Mouse (Mus musculus) lung, embryonic 14.5 days (tissue): Measurements from ENCODE around the gene Gadd45g. TPM values are rescaled to one million over a fixed set of nuclear protein-coding genes. Genes with fewer than 3 reads are reported as not detected.

ENCODE experiments used
- ATAC-seq: fragments of 200-750 bp; cut with Nextera tagmentation; 2 replicates; pipeline ENCODE4 v1.8.0; 2017; ENCODE audit warnings: mild to moderate bottlenecking, moderate TSS enrichment, moderate library complexity; ENCODE audit not compliant: insufficient read depth
- DNase-seq: peaks from one replicate; pipeline ENCODE4 v3.0.0-alpha.2; 2015
- H3K27ac ChIP-seq: fragments of 300-500 bp; sonication (generic); 2 replicates; pipeline ENCODE4 v1.5.1; 2014; ENCODE audit warnings: low read depth, mild to moderate bottlenecking, moderate library complexity
- H3K27me3 ChIP-seq: fragments of 300-500 bp; sonication (generic); 2 replicates; pipeline ENCODE4 v1.6.1; 2014; ENCODE audit warnings: low read length, control low read depth; ENCODE audit not compliant: insufficient read depth
- H3K36me3 ChIP-seq: fragments of 300-500 bp; sonication (generic); 2 replicates; pipeline ENCODE4 v1.6.1; 2014; ENCODE audit warnings: control low read depth; ENCODE audit not compliant: insufficient read depth
- H3K4me1 ChIP-seq: fragments of 300-500 bp; sonication (generic); 2 replicates; pipeline ENCODE4 v1.6.1; 2014; ENCODE audit warnings: antibody characterized with exemption, control low read depth; ENCODE audit not compliant: insufficient read depth
- H3K4me2 ChIP-seq: fragments of 300-500 bp; sonication (generic); 2 replicates; pipeline ENCODE4 v1.6.1; 2014; ENCODE audit warnings: mild to moderate bottlenecking
- H3K4me3 ChIP-seq: fragments of 300-500 bp; sonication (generic); 2 replicates; pipeline ENCODE4 v1.5.1; 2014; ENCODE audit warnings: low read depth, low read length
- H3K9ac ChIP-seq: fragments of 300-500 bp; sonication (generic); 2 replicates; pipeline ENCODE4 v1.6.1; 2014
- H3K9me3 ChIP-seq: fragments of 300-500 bp; sonication (generic); 2 replicates; pipeline ENCODE4 v1.6.1; 2016; ENCODE audit warnings: low read depth, low read length, control low read depth
- CTCF ChIP-seq: IDR thresholded peaks from 2 replicates; pipeline ENCODE4 v1.5.1; 2016; ENCODE audit warnings: antibody characterized with exemption, low read depth
- WGBS: fragments of 180-500 bp; shearing (Covaris S2); extraction: QIAGEN DNeasy Blood & Tissue Kit; methylation state at CpG from one replicate; pipeline ENCODE4 v1.1.7; 2014; 5-methylcytosine and 5-hydroxymethylcytosine counted together
- polyA plus RNA-seq: library from polyadenylated mRNA; unstranded; fragments of >200 nt; fragmentation: Nextera tagmentation; extraction: Ambion mirVana; gene quantifications from 2 replicates; pipeline ENCODE4 v1.2.1, GENCODE M21; 2014

Gene Gadd45g
- polyA plus RNA-seq, 1 experiment from 2014 or later: 26.1 TPM

- Histone ChIP-seq H3K4me2 (no peak overlapping the region), H3K27ac (no peak overlapping the region), H3K9ac (no peak overlapping the region), H3K36me3 (no peaks in the 10 kb centered on the region), H3K9me3 (no peaks in the 10 kb centered on the region), H3K4me1 (0 out of 2 replicates have a peak, but pooled peaks cover 8% of the 10 kb centered on the region), H3K4me3 (no peak overlapping the region), H3K27me3 (no peaks in the 10 kb centered on the region)
- DNase-seq (no peak), ATAC-seq (no peak)
- no peak for TF ChIP-seq CTCF
- WGBS: 48% methylated on average over 3 of the region's 3 CpGs
These were observed 27.5 kb upstream of the Gadd45g start for GRCm38 (mm10) chr13:51818944-51819326.

- no peak for DNase-seq
- Histone ChIP-seq H3K36me3 (no peaks in the 10 kb centered on the region), H3K9me3 (no peaks in the 10 kb centered on the region), H3K27ac (no peak overlapping the region), H3K4me2 (no peak overlapping the region), H3K9ac (no peak overlapping the region), H3K27me3 (no peaks in the 10 kb centered on the region), H3K4me3 (no peak overlapping the region), H3K4me1 (0 out of 2 replicates have a peak, but pooled peaks cover 12% of the 10 kb centered on the region)
- WGBS: 61% methylated on average over 6 of the region's 6 CpGs
- ATAC-seq: no peak
- TF ChIP-seq CTCF: no peak
These were observed 27.1 kb upstream of the Gadd45g start for GRCm38 (mm10) chr13:51819351-51819750.

GRCm38 (mm10) chr13:51821988-51822387, 24.5 kb upstream of the Gadd45g start:
- Histone ChIP-seq H3K9me3 (no peaks in the 10 kb centered on the region), H3K27ac (no peak overlapping the region), H3K9ac (no peak overlapping the region), H3K4me2 (no peak overlapping the region), H3K27me3 (no peaks in the 10 kb centered on the region), H3K36me3 (no peaks in the 10 kb centered on the region), H3K4me1 (0 out of 2 replicates have a peak, but pooled peaks cover 6% of the 10 kb centered on the region), H3K4me3 (no peak overlapping the region)
- DNase-seq: no peak
- no peak for ATAC-seq
- TF ChIP-seq CTCF: no peak
- 48% methylated on average over 3 of the region's 3 CpGs for WGBS

- Histone ChIP-seq H3K4me1 (0 out of 2 replicates have a peak, but pooled peaks cover 6% of the 10 kb centered on the region), H3K9me3 (no peaks in the 10 kb centered on the region), H3K4me3 (no peak overlapping the region), H3K9ac (no peak overlapping the region), H3K36me3 (no peaks in the 10 kb centered on the region), H3K27ac (no peak overlapping the region), H3K27me3 (no peaks in the 10 kb centered on the region), H3K4me2 (no peak overlapping the region)
- DNase-seq (peak; percentile 12), ATAC-seq (no peak)
- WGBS: 41% methylated on average over 8 of the region's 8 CpGs
- no peak for TF ChIP-seq CTCF
These were observed 22.5 kb upstream of the Gadd45g start for GRCm38 (mm10) chr13:51823822-51824495.

GRCm38 (mm10) chr13:51830744-51831450, 15.6 kb upstream of the Gadd45g start:
- ATAC-seq: no peak
- H3K4me3 ChIP-seq: no peak overlapping the region
- DNase-seq: peak; percentile 82

GRCm38 (mm10) chr13:51832491-51832890, 14.0 kb upstream of the Gadd45g start:
- Histone ChIP-seq H3K4me1 (no peaks in the 10 kb centered on the region), H3K4me2 (no peak overlapping the region), H3K27ac (no peak overlapping the region), H3K9ac (no peak overlapping the region), H3K36me3 (no peaks in the 10 kb centered on the region), H3K9me3 (no peaks in the 10 kb centered on the region), H3K4me3 (no peak overlapping the region), H3K27me3 (no peaks in the 10 kb centered on the region)
- TF ChIP-seq CTCF: no peak
- 85% methylated on average over 6 of the region's 6 CpGs for whole genome bisulfite sequencing
- DNase-seq (peak; percentile 22), ATAC-seq (no peak)

More at GRCm38 (mm10) chr13:51830744-51831450, 15.6 kb upstream of the Gadd45g start:
- 34% methylated on average over 10 of the region's 10 CpGs for WGBS
- Histone ChIP-seq H3K4me2 (no peak overlapping the region), H3K4me1 (no peaks in the 10 kb centered on the region), H3K9ac (no peak overlapping the region), H3K27ac (no peak overlapping the region), H3K36me3 (no peaks in the 10 kb centered on the region), H3K9me3 (no peaks in the 10 kb centered on the region), H3K27me3 (no peaks in the 10 kb centered on the region)
- TF ChIP-seq CTCF: peak; percentile 83

- Histone ChIP-seq H3K9ac (no peak overlapping the region), H3K9me3 (no peaks in the 10 kb centered on the region), H3K4me2 (no peak overlapping the region), H3K4me1 (no peaks in the 10 kb centered on the region), H3K36me3 (no peaks in the 10 kb centered on the region), H3K27me3 (no peaks in the 10 kb centered on the region), H3K4me3 (no peak overlapping the region), H3K27ac (no peak overlapping the region)
- 56% methylated on average over 2 of the region's 2 CpGs for WGBS
- DNase-seq (no peak), ATAC-seq (0 out of 2 replicates have a peak, but pooled peaks have one; percentile 19)
- TF ChIP-seq CTCF: no peak
These were observed 12.9 kb upstream of the Gadd45g start for GRCm38 (mm10) chr13:51833611-51834010.
